Mouse (Mus musculus): ENCODE data around the gene Vwce. TPM values are rescaled to one million over a fixed set of nuclear protein-coding genes. Genes with fewer than 3 reads are reported as not detected.

Gene Vwce
- polyA plus RNA-seq, 1 experiment from 2014 or later, result 0.27 TPM

DNA sequence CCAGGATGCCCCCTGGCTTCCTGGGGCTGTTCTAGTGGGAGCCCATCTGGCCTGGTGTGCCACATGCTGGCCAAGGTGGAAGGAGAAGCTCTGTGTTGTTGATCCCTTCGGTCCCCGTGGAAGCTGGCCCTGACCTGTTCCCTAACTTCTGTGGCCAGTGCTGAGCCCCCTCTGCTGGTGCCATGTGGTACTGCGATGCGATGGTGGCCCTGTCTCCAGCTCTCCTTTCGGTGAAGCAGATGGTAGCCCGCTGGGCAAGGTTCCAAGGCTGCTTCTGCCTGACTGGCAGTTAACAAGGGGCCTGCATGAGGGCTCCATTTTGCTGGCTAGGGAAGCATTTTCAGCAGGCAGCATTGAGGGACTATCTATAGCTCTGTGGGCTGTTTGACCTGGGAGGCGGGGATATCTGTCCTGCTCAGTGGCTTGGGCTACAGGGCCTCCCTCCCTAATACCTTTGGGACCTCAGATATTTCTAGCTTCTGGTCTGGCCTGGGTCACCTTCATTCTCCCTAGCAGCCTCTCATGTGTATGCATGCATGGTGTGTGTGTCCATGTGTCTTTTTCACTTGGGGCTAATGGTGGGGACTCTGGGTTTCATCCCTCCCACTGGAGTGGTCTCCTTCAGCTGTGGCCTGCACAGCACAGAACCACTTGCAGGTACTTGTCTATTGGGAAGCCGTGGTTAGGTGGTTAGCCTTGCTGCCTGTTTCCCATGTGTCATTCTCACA is 75.5 kb downstream of the Vwce start:
- WGBS, result 12% methylated on average over 8 of the region's 8 CpGs
- Histone ChIP-seq H3K9me3 (replicated peaks) (no peaks in the 10 kb centered on the region), H3K4me1 (peaks cover 37% of the 10 kb centered on the region), H3K9ac (0 out of 2 replicates have a peak overlapping the region, but pooled peaks have one; percentile 22), H3K4me3 (no peak overlapping the region), H3K27ac (peak overlapping the region; percentile 97), H3K36me3 (ENCODE audit: poor library complexity, severe bottlenecking) (peaks cover 65% of the 10 kb centered on the region), H3K27me3 (no peaks in the 10 kb centered on the region), H3K4me2 (peak overlapping the region; percentile 35)
- peak; percentile 90 for ATAC-seq

DNA sequence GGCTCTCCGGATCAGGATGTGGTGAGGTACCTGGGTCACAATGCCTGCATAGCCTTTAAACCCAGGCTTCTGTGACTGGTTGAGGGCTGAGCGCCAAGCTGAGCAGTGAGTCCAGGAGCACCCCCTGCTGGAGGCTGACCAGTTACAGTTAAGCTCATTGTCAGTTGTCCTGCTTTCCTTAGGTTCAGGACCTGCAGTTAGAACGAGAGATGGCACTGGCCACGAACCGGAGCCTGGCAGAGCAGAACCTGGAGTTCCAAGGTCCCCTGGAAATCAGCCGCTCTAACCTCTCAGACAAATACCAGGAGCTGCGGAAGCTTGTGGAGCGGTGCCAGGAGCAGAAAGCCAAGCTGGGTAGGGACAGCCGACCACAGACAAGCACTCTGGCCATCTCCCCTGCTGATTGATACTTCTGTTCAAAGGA is 76.1 kb downstream of the Vwce start:
- Histone ChIP-seq H3K27ac (peak overlapping the region; percentile 97), H3K4me2 (peak overlapping the region; percentile 35), H3K36me3 (ENCODE audit: poor library complexity, severe bottlenecking) (peaks cover 65% of the 10 kb centered on the region), H3K4me1 (peaks cover 34% of the 10 kb centered on the region), H3K27me3 (no peaks in the 10 kb centered on the region), H3K4me3 (no peak overlapping the region), H3K9ac (0 out of 2 replicates have a peak overlapping the region, but pooled peaks have one; percentile 6), H3K9me3 (replicated peaks) (no peaks in the 10 kb centered on the region)
- 55% methylated on average over 9 of the region's 9 CpGs for WGBS
- peak; percentile 62 for ATAC-seq

- Histone ChIP-seq H3K27ac (peak overlapping the region; percentile 97), H3K4me2 (no peak overlapping the region), H3K4me3 (no peak overlapping the region), H3K36me3 (ENCODE audit: poor library complexity, severe bottlenecking) (peaks cover 65% of the 10 kb centered on the region), H3K9me3 (replicated peaks) (no peaks in the 10 kb centered on the region), H3K4me1 (peaks cover 34% of the 10 kb centered on the region), H3K27me3 (no peaks in the 10 kb centered on the region), H3K9ac (no peak overlapping the region)
- 89% methylated on average over 4 of the region's 4 CpGs for WGBS
- no peak for ATAC-seq
These were observed 76.7 kb downstream of the Vwce start for GRCm38 (mm10) chr19:10710751-10711150.

- Histone ChIP-seq H3K27ac (no peak overlapping the region), H3K4me2 (no peak overlapping the region), H3K27me3 (no peaks in the 10 kb centered on the region), H3K4me1 (peaks cover 34% of the 10 kb centered on the region), H3K9ac (no peak overlapping the region), H3K4me3 (no peak overlapping the region), H3K36me3 (ENCODE audit: poor library complexity, severe bottlenecking) (peaks cover 52% of the 10 kb centered on the region), H3K9me3 (replicated peaks) (no peaks in the 10 kb centered on the region)
- ATAC-seq, result no peak
- 97% methylated on average over 7 of the region's 7 CpGs for WGBS
These were observed 78.2 kb downstream of the Vwce start for GRCm38 (mm10) chr19:10712194-10712593.

DNA sequence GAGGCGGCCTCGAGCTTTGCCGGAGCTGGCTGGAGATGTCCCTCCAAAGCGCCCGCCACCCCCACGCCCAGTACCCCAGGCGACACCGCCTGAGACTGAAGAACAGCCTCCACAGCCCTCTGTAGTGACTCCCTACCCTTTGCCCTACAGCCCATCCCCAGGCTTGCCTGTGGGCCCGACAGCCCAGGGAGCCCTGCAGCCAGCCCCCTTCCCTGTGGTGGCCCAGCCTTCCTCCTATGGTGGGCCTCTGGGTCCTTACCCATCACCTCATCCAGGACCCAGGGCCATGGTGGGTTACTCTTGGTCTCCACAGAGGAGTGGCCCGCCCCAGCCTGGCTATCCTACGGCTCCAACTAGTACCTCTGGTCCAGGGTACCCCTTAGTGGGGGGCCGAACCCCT is 78.6 kb downstream of the Vwce start:
- peaks cover 34% of the 10 kb centered on the region for H3K4me1 ChIP-seq
- H3K9me3 ChIP-seq (replicated peaks), result no peaks in the 10 kb centered on the region
- no peak for ATAC-seq
- H3K9ac ChIP-seq, result no peak overlapping the region
- H3K36me3 ChIP-seq (ENCODE audit: poor library complexity, severe bottlenecking), result peaks cover 47% of the 10 kb centered on the region
- no peak overlapping the region for H3K27ac ChIP-seq
- H3K4me3 ChIP-seq, result no peak overlapping the region
- WGBS, result 98% methylated on average over 12 of the region's 12 CpGs
- H3K4me2 ChIP-seq, result no peak overlapping the region
- H3K27me3 ChIP-seq, result no peaks in the 10 kb centered on the region

DNA sequence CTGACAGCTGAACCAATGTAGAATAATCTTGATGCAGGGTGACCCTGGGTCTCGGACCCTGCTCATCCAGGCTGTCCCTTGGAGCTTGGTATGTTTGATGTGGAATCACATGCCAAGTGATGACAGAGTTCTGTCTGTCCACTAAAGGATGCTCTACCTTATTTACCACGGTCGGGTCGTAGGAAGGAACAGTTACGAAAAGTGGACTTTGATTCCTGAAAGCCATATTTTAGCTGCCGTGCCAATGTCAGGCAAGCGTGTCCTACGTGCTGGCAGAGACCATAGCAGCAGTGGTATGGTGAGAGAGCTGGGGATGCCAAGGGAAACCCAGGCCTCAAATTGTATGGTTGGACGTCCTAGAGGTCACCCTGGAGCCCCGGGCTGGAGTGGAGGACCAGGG is 79.5 kb downstream of the Vwce start:
- WGBS, result 95% methylated on average over 10 of the region's 10 CpGs
- no peak for ATAC-seq

DNA sequence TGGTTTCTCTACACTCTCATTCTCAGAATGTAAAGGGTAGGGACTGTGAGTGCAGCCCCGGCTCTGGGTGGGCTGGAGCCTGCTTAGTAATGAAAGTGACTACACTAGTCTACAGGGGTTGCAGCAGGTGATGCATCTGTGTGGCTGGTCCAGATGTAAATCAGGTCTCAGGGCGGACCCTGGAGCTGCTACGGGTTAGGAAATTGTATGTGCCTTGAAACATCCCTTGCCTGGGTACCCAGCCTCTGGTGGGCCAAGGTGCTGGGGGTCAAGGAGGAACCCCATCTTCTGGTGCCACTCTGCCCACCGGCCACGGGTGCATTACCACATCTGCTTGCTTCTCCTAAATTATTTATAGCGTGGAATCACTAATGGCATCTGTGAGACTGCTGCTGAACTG is 80.2 kb downstream of the Vwce start:
- H3K4me2 ChIP-seq, result no peak overlapping the region
- no peak for ATAC-seq
- H3K4me3 ChIP-seq, result no peak overlapping the region
- peaks cover 27% of the 10 kb centered on the region for H3K4me1 ChIP-seq
- no peak overlapping the region for H3K9ac ChIP-seq
- WGBS, result 85% methylated on average over 6 of the region's 6 CpGs
- peak overlapping the region; percentile 59 for H3K27ac ChIP-seq
- H3K36me3 ChIP-seq (ENCODE audit: poor library complexity, severe bottlenecking), result peaks cover 39% of the 10 kb centered on the region
- no peaks in the 10 kb centered on the region for H3K27me3 ChIP-seq
- H3K9me3 ChIP-seq (replicated peaks), result no peaks in the 10 kb centered on the region

More for the DNA sequence above, 79.5 kb downstream of the Vwce start:
- Histone ChIP-seq H3K36me3 (ENCODE audit: poor library complexity, severe bottlenecking) (peaks cover 40% of the 10 kb centered on the region), H3K9me3 (replicated peaks) (no peaks in the 10 kb centered on the region), H3K4me1 (peaks cover 33% of the 10 kb centered on the region), H3K4me2 (no peak overlapping the region), H3K4me3 (no peak overlapping the region), H3K27ac (no peak overlapping the region), H3K9ac (no peak overlapping the region), H3K27me3 (no peaks in the 10 kb centered on the region)

DNA sequence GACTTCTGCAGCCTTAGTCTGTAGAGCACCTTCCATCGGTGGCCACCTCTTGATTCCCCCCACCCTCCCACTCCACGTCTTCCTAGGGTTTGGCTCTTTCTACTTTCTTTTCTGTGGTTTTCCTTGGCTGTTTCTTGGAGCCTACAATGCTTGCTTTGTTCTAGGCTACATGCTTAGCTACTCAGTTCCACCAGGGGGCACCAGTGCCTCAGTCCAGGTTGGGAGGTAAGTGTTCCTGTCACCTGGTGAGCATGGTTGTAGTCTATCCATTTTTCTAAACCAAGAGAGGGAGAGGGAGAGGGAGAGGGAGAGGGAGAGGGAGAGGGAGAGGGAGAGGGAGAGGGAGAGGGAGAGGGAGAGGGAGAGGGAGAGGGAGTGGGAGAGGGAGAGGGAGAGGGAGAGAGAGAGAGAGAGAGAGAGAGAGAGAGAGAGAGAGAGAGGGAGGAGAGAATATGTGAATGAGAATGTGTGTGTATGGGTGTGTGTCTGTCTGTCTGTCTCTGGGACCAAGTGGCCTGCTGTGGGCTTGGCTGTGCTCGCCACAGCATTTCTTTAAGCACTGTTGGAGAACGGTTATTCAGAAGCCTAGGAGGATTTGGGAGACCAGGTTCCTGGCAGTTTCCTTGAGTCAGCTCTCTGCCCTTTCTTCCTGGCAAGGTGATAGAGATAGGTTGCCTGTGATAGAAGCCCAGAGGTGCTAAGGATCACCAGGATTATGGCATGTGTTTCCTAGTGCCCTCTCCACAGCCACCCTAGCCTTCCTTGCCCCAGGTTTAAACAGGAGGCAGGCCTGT is 80.9 kb downstream of the Vwce start:
- Histone ChIP-seq H3K36me3 (ENCODE audit: poor library complexity, severe bottlenecking) (peaks cover 39% of the 10 kb centered on the region), H3K9ac (no peak overlapping the region), H3K27ac (peak overlapping the region; percentile 59), H3K4me1 (peaks cover 25% of the 10 kb centered on the region), H3K27me3 (no peaks in the 10 kb centered on the region), H3K9me3 (replicated peaks) (no peaks in the 10 kb centered on the region), H3K4me3 (no peak overlapping the region), H3K4me2 (no peak overlapping the region)
- ATAC-seq, result no peak
- 36% methylated on average over 4 of the region's 4 CpGs for WGBS

- Histone ChIP-seq H3K27ac (0 out of 2 replicates have a peak overlapping the region, but pooled peaks have one; percentile 14), H3K27me3 (no peaks in the 10 kb centered on the region), H3K4me2 (no peak overlapping the region), H3K9ac (no peak overlapping the region), H3K4me1 (peaks cover 24% of the 10 kb centered on the region), H3K36me3 (ENCODE audit: poor library complexity, severe bottlenecking) (peaks cover 39% of the 10 kb centered on the region), H3K4me3 (no peak overlapping the region), H3K9me3 (replicated peaks) (no peaks in the 10 kb centered on the region)
- 92% methylated on average over 6 of the region's 6 CpGs for WGBS
- ATAC-seq, result no peak
These were observed 81.5 kb downstream of the Vwce start for GRCm38 (mm10) chr19:10715476-10715875.

Other genes starting within 250 kb of the Vwce start
- gene Syt7, start 245.1 kb upstream of the Vwce start, polyA plus RNA-seq (2015; fragmentation: Nextera tagmentation; extraction: Ambion mirVana), result 4.4 and 5.0 TPM in 2 replicates
- 0.25 and 0.40 TPM in 2 replicates for gene Lrrc10b, start 176.7 kb upstream of the Vwce start, polyA plus RNA-seq (2015; fragmentation: Nextera tagmentation; extraction: Ambion mirVana)
- gene Ppp1r32, start 151.3 kb upstream of the Vwce start, polyA plus RNA-seq (2015; fragmentation: Nextera tagmentation; extraction: Ambion mirVana), result 1.5 and 1.9 TPM in 2 replicates
- gene Cpsf7, start 108.9 kb upstream of the Vwce start, polyA plus RNA-seq (2015; fragmentation: Nextera tagmentation; extraction: Ambion mirVana), result 50.6 and 54.3 TPM in 2 replicates
- gene Sdhaf2, start 108.1 kb upstream of the Vwce start, polyA plus RNA-seq (2015; fragmentation: Nextera tagmentation; extraction: Ambion mirVana), result 60.6 and 61.2 TPM in 2 replicates
- gene Tmem216, start 78.0 kb upstream of the Vwce start, polyA plus RNA-seq (2015; fragmentation: Nextera tagmentation; extraction: Ambion mirVana), result 50.8 and 61.6 TPM in 2 replicates
- gene Cyb561a3, start 57.0 kb upstream of the Vwce start, polyA plus RNA-seq (2015; fragmentation: Nextera tagmentation; extraction: Ambion mirVana), result 14.3 and 15.5 TPM in 2 replicates
- 44.7 and 50.4 TPM in 2 replicates for gene Tmem138, start 56.9 kb upstream of the Vwce start, polyA plus RNA-seq (2015; fragmentation: Nextera tagmentation; extraction: Ambion mirVana)
- 278 and 318 TPM in 2 replicates for gene Ddb1, start 28.9 kb upstream of the Vwce start, polyA plus RNA-seq (2015; fragmentation: Nextera tagmentation; extraction: Ambion mirVana)
- 19.8 and 24.2 TPM in 2 replicates for gene Tkfc, start 28.6 kb upstream of the Vwce start, polyA plus RNA-seq (2015; fragmentation: Nextera tagmentation; extraction: Ambion mirVana)
- gene Pga5, start 43.9 kb downstream of the Vwce start, polyA plus RNA-seq (2015; fragmentation: Nextera tagmentation; extraction: Ambion mirVana), result not detected in 2 replicates
- gene Vps37c, start 54.5 kb downstream of the Vwce start, polyA plus RNA-seq (2015; fragmentation: Nextera tagmentation; extraction: Ambion mirVana), result 32.1 and 33.3 TPM in 2 replicates
- gene Cd5, start 104.8 kb downstream of the Vwce start, polyA plus RNA-seq (2015; fragmentation: Nextera tagmentation; extraction: Ambion mirVana), result 0.26 TPM in 1 of 2 replicates, not detected in the other
- not detected in 2 replicates for gene Cd6, start 195.8 kb downstream of the Vwce start, polyA plus RNA-seq (2015; fragmentation: Nextera tagmentation; extraction: Ambion mirVana)
- gene Slc15a3, start 205.5 kb downstream of the Vwce start, polyA plus RNA-seq (2015; fragmentation: Nextera tagmentation; extraction: Ambion mirVana), result 0.15 and 0.30 TPM in 2 replicates
- gene Tmem132a, start 235.7 kb downstream of the Vwce start, polyA plus RNA-seq (2015; fragmentation: Nextera tagmentation; extraction: Ambion mirVana), result 131 and 135 TPM in 2 replicates
- 33.6 and 35.6 TPM in 2 replicates for gene Tmem109, start 247.8 kb downstream of the Vwce start, polyA plus RNA-seq (2015; fragmentation: Nextera tagmentation; extraction: Ambion mirVana)

All from forebrain, embryonic 13.5 days (tissue).